Mouse (Mus musculus): ENCODE measurements around the gene St3gal4. TPM values are rescaled to one million over a fixed set of nuclear protein-coding genes. Genes with fewer than 3 reads are reported as not detected.

The St3gal4 gene
- polyA plus RNA-seq, 2 experiments, result 14.5 to 35.6 TPM

- no peak overlapping the region for H3K4me3 ChIP-seq (replicated peaks; ENCODE audit: low read length)
- no peak overlapping the region for H3K27ac ChIP-seq (replicated peaks; ENCODE audit: low read depth, low read length)
- DNase-seq (ENCODE audit: low spot score), result no peak
- H3K9me3 ChIP-seq (ENCODE audit: control insufficient read depth, low read length), result no peaks in the 10 kb centered on the region
- no peak overlapping the region for H3K4me2 ChIP-seq (replicated peaks; ENCODE audit: low read depth, low read length, severe bottlenecking)
- TF ChIP-seq POLR2A (IDR thresholded peaks at IDR 0.05; ENCODE audit: borderline replicate concordance, extremely low read depth, insufficient read depth, insufficient read length), result no peak
- no peak overlapping the region for H3K9ac ChIP-seq (ENCODE audit: low read depth, low read length, severe bottlenecking)
- no peaks in the 10 kb centered on the region for H3K27me3 ChIP-seq (ENCODE audit: control insufficient read depth, insufficient read depth, low read length)
- ATAC-seq (ENCODE audit: low FRiP score, low read depth), result no peak
- H3K4me1 ChIP-seq (ENCODE audit: control insufficient read depth, insufficient read depth, low read length), result peaks cover 8% of the 10 kb centered on the region
- peaks cover 23% of the 10 kb centered on the region for H3K36me3 ChIP-seq (ENCODE audit: control insufficient read depth, insufficient read depth, low read length)
- WGBS, result 82% methylated on average over 11 of the region's 11 CpGs
Observed at GRCm38 (mm10) chr9:35123804-35124677, 5.0 kb upstream of the St3gal4 start.

DNA sequence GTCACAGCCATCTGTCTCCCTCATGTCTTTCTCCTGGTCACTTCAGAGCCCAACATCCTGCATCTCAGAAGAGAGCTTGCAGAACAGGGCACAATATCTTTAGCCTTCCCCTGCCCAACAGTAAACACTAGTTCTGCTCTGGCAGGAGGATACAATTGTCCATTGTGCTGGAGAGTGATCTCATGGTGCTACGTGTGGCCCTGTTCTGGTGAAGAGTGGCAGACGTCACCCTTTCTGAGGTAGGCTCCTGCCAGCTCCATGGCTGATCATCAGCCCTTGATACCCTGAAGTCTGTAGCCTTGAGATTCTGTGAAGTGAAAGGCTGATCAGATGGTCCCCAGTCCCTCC lies 4.4 kb upstream of the St3gal4 start:
- Histone ChIP-seq H3K4me2 (replicated peaks; ENCODE audit: low read depth, low read length, severe bottlenecking) (no peak overlapping the region), H3K36me3 (ENCODE audit: control insufficient read depth, insufficient read depth, low read length) (peaks cover 21% of the 10 kb centered on the region), H3K27ac (replicated peaks; ENCODE audit: low read depth, low read length) (peak overlapping the region; percentile 43; the same call in 1 of the 2 replicates), H3K9me3 (ENCODE audit: control insufficient read depth, low read length) (no peaks in the 10 kb centered on the region), H3K9ac (ENCODE audit: low read depth, low read length, severe bottlenecking) (no peak overlapping the region), H3K4me3 (replicated peaks; ENCODE audit: low read length) (no peak overlapping the region), H3K4me1 (ENCODE audit: control insufficient read depth, insufficient read depth, low read length) (peaks cover 8% of the 10 kb centered on the region), H3K27me3 (ENCODE audit: control insufficient read depth, insufficient read depth, low read length) (no peaks in the 10 kb centered on the region)
- no peak for ATAC-seq (ENCODE audit: low FRiP score, low read depth)
- 81% methylated on average over 2 of the region's 2 CpGs for WGBS
- no peak for TF ChIP-seq POLR2A (IDR thresholded peaks at IDR 0.05; ENCODE audit: borderline replicate concordance, extremely low read depth, insufficient read depth, insufficient read length)
- DNase-seq (ENCODE audit: low spot score), result no peak

DNA sequence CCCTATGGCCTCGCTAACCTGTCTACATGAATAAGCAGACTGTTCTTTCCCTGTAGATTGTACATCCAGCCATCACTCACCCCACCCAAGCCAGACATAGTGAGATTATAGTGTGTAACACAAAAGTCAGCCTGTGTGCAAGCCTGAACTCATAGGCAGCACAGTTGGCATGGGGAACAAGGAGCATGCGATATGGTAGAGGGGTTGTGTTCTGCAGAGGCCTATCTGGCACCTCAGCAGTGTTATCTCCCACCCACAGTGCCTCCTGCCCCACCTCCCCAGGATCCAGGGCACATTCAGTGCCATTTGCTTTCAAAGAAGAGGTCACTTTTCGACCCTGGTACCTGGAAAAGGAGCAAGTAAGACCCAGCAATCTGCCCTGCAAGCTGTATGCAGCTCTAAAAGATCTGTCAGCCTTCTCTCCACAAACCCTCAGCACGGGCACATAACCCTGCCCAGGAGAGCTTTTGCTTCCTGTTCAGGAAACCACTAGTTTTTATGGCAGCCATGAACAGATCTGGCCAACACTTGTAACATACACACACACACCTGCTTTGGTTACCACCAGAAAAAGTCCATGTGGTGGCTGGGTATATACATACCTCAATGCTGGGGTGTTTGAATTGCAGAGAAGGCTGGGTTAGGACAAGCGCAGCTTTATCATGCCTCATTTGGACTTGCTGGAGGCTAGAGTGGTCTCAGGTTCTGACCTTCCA lies 3.6 kb upstream of the St3gal4 start:
- H3K4me1 ChIP-seq (ENCODE audit: control insufficient read depth, insufficient read depth, low read length), result peaks cover 13% of the 10 kb centered on the region
- peaks cover 21% of the 10 kb centered on the region for H3K36me3 ChIP-seq (ENCODE audit: control insufficient read depth, insufficient read depth, low read length)
- no peaks in the 10 kb centered on the region for H3K9me3 ChIP-seq (ENCODE audit: control insufficient read depth, low read length)
- 0 out of 2 replicates have a peak overlapping the region, but pooled peaks have one; percentile 7 for H3K4me2 ChIP-seq (replicated peaks; ENCODE audit: low read depth, low read length, severe bottlenecking)
- ATAC-seq (ENCODE audit: low FRiP score, low read depth) (0 out of 2 replicates have a peak, but pooled peaks have one; percentile 54), DNase-seq (ENCODE audit: low spot score) (peak; percentile 16)
- no peak overlapping the region for H3K4me3 ChIP-seq (replicated peaks; ENCODE audit: low read length)
- H3K27me3 ChIP-seq (ENCODE audit: control insufficient read depth, insufficient read depth, low read length), result no peaks in the 10 kb centered on the region
- TF ChIP-seq POLR2A (IDR thresholded peaks at IDR 0.05; ENCODE audit: borderline replicate concordance, extremely low read depth, insufficient read depth, insufficient read length), result no peak
- no peak overlapping the region for H3K9ac ChIP-seq (ENCODE audit: low read depth, low read length, severe bottlenecking)
- H3K27ac ChIP-seq (replicated peaks; ENCODE audit: low read depth, low read length), result peak overlapping the region; percentile 52
- WGBS, result 58% methylated on average over 5 of the region's 5 CpGs

DNA sequence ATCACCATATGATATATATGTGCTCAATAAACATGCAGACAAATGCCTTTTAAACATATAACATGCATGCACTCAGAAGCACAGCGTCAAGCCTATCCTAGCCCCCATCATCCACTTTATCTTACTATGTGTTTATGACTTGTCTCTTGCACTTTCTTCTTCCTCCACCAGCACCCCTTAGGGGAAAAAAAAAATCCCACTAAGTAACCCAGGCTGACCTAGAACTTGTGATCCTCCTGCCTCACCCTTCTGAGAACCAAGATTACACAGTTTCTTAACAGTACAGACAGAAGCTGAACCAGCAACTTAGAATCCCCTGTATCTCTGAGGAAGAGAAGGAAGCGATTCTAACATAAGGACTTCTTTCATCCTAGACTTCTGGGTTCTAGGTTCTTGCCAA lies 505 bp downstream of the St3gal4 start:
- no peak for DNase-seq (ENCODE audit: low spot score)
- Histone ChIP-seq H3K27me3 (ENCODE audit: control insufficient read depth, insufficient read depth, low read length) (no peaks in the 10 kb centered on the region), H3K9ac (ENCODE audit: low read depth, low read length, severe bottlenecking) (no peak overlapping the region), H3K27ac (replicated peaks; ENCODE audit: low read depth, low read length) (no peak overlapping the region), H3K4me3 (replicated peaks; ENCODE audit: low read length) (no peak overlapping the region), H3K4me1 (ENCODE audit: control insufficient read depth, insufficient read depth, low read length) (peaks cover 31% of the 10 kb centered on the region), H3K36me3 (ENCODE audit: control insufficient read depth, insufficient read depth, low read length) (0 out of 2 replicates have a peak, but pooled peaks cover 4% of the 10 kb centered on the region), H3K4me2 (replicated peaks; ENCODE audit: low read depth, low read length, severe bottlenecking) (no peak overlapping the region), H3K9me3 (ENCODE audit: control insufficient read depth, low read length) (no peaks in the 10 kb centered on the region)
- TF ChIP-seq POLR2A (IDR thresholded peaks at IDR 0.05; ENCODE audit: borderline replicate concordance, extremely low read depth, insufficient read depth, insufficient read length), result no peak
- no peak for ATAC-seq (ENCODE audit: low FRiP score, low read depth)
- WGBS, result 92% methylated on average over 2 of the region's 2 CpGs
